In the genomic region with DNA sequence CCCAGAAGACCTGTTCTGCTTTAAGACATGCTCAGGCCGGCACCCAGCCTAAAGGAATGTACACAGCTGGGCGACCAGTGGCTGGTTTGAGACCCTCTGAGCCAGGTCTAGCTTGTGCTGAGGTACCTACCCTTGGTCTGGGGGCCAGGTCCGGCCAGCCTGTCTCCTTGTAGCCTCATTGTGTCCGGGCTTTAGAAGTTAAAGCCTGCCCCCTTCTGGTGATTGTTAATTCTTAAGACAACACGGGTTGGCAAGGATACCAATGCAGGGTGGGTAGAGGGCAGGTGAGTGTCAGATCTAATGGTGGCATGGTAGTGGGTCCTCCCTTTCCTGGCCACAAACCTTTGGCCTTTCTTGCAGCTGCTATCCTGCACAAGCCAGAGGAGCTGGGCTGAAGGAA, we compare ENCODE assay signal across 10 mouse cellular contexts.
DNase-seq lines count a peak whose midpoint lies in the region; ATAC-seq and TF ChIP-seq lines count a peak whose summit lies in the region.
"Had no signal": no experiment of that assay in that cellular context is flagged by ENCODE, and none has a peak within 500 bp of the region (broad histone marks: within the 10 kb centered on the region; RNA-seq: fewer than 3 reads in every experiment).

No protein-coding gene starts in this region.

- no peak overlapping the region for H3K4me3 ChIP-seq in cortical plate, adult 2 months (ENCODE audit: insufficient read depth, low read length)
- no peak overlapping the region for H3K4me3 ChIP-seq in layer of hippocampus, adult 2 months
- H3K4me3 ChIP-seq in midbrain, embryonic 15.5 days = no peak overlapping the region
- H3K4me3 ChIP-seq: embryonic facial prominence, embryonic 15.5 days; lung, embryonic 15.5 days had no signal

- DNase-seq in 416B (ENCODE audit: low read depth) (peak; percentile 68), ES-CJ7 (ENCODE audit: low read depth, low spot score) (peak; percentile 71)
- DNase-seq in heart, postnatal 4 days = peak; percentile 49
- peak; percentile 36 to 41 for DNase-seq in layer of hippocampus, adult 2 months (ENCODE audit: low spot score in 2 of 2)
- no peak for DNase-seq in testis, postnatal 14 days (ENCODE audit: low spot score)
- no peak for DNase-seq in c-Kit-positive CD71-positive TER-119-positive erythroid progenitor cells, embryonic 14.5 days (ENCODE audit: low spot score)

- no peak for TF ChIP-seq POLR2A in cortical plate, adult 2 months (IDR thresholded peaks at IDR 0.05; ENCODE audit: extremely low read depth, insufficient read depth, low read length)

- H3K27me3 ChIP-seq in midbrain, embryonic 15.5 days (replicated peaks) = no peaks in the 10 kb centered on the region
- H3K27me3 ChIP-seq: embryonic facial prominence, embryonic 15.5 days; lung, embryonic 15.5 days had no signal

- H3K9me3 ChIP-seq in midbrain, embryonic 15.5 days = no peaks in the 10 kb centered on the region
- H3K9me3 ChIP-seq: embryonic facial prominence, embryonic 15.5 days; lung, embryonic 15.5 days had no signal

- H3K9ac ChIP-seq in midbrain, embryonic 15.5 days = 0 out of 2 replicates have a peak overlapping the region, but pooled peaks have one; percentile 12
- H3K9ac ChIP-seq: embryonic facial prominence, embryonic 15.5 days; lung, embryonic 15.5 days had no signal

- ATAC-seq in midbrain, embryonic 15.5 days (replicated peaks) = peak; percentile 85

- no peak overlapping the region for H3K4me2 ChIP-seq in midbrain, embryonic 15.5 days
- H3K4me2 ChIP-seq: embryonic facial prominence, embryonic 15.5 days; lung, embryonic 15.5 days had no signal

- no peaks in the 10 kb centered on the region for H3K4me1 ChIP-seq in cortical plate, adult 2 months (ENCODE audit: control insufficient read depth, insufficient read depth, low read length)
- H3K4me1 ChIP-seq in midbrain, embryonic 15.5 days = peaks cover 14% of the 10 kb centered on the region

- H3K27ac ChIP-seq in cortical plate, adult 2 months (ENCODE audit: insufficient read depth, low read length) = no peak overlapping the region
- no peak overlapping the region for H3K27ac ChIP-seq in layer of hippocampus, adult 2 months
- H3K27ac ChIP-seq in midbrain, embryonic 15.5 days = no peak overlapping the region
- H3K27ac ChIP-seq: embryonic facial prominence, embryonic 15.5 days; lung, embryonic 15.5 days had no signal

- peak; percentile 57 for TF ChIP-seq CTCF in cortical plate, adult 2 months (IDR thresholded peaks at IDR 0.05; ENCODE audit: extremely low read depth, insufficient read depth, low read length)
- TF ChIP-seq CTCF in layer of hippocampus, adult 2 months (conservative IDR thresholded peaks at IDR 0.05) = peak; percentile 80

- 10% methylated on average over 5 of the region's 5 CpGs for WGBS in midbrain, embryonic 15.5 days

- no peaks in the 10 kb centered on the region for H3K36me3 ChIP-seq in midbrain, embryonic 15.5 days (replicated peaks)
- H3K36me3 ChIP-seq: embryonic facial prominence, embryonic 15.5 days; lung, embryonic 15.5 days had no signal

Comparison
In these comparisons a context has a peak if more than half of its experiments do, and no peak if none do; other contexts are left out.
1. DNase-seq: peak in 416B (single experiment), ES-CJ7 (single experiment), heart, postnatal 4 days (single experiment) and layer of hippocampus, adult 2 months (2 of 2); none in testis, postnatal 14 days (single experiment) and c-Kit-positive CD71-positive TER-119-positive erythroid progenitor cells, embryonic 14.5 days (single experiment).